18 mouse cellular contexts compared by ENCODE assay signal in genomic region chr8:126654353-126654752, GRCm38 (mm10).
DNase-seq lines count a peak whose midpoint lies in the region; ATAC-seq and TF ChIP-seq lines count a peak whose summit lies in the region.
"Had no signal": no experiment of that assay in that cellular context is flagged by ENCODE, and none has a peak within 500 bp of the region (broad histone marks: within the 10 kb centered on the region; RNA-seq: fewer than 3 reads in every experiment).

No protein-coding gene starts in this region.

- intact Hi-C loops in left cerebral cortex, postnatal 25 days (cut with DNase I) = no loop called here

- TF ChIP-seq CTCF in midbrain, postnatal 0 days (IDR thresholded peaks at IDR 0.05) = no peak

- peaks cover 13% of the 10 kb centered on the region for H3K4me1 ChIP-seq in forebrain, embryonic 13.5 days
- peaks cover under 1% of the 10 kb centered on the region; the same call in 1 of the 2 replicates for H3K4me1 ChIP-seq in forebrain, embryonic 11.5 days (replicated peaks; ENCODE audit: control insufficient read depth, insufficient read depth, low read length)
- peaks cover 10% of the 10 kb centered on the region for H3K4me1 ChIP-seq in forebrain, embryonic 15.5 days
- H3K4me1 ChIP-seq in midbrain, postnatal 0 days (ENCODE audit: insufficient read depth, low read length) = no peaks in the 10 kb centered on the region; the same call in 1 of the 2 replicates

- H3K4me3 ChIP-seq in forebrain, embryonic 13.5 days = no peak overlapping the region
- H3K4me3 ChIP-seq in forebrain, embryonic 11.5 days (ENCODE audit: low read depth, low read length) = no peak overlapping the region
- H3K4me3 ChIP-seq in forebrain, embryonic 15.5 days = no peak overlapping the region
- H3K4me3 ChIP-seq in midbrain, postnatal 0 days (ENCODE audit: low read depth, low read length) = no peak overlapping the region
- H3K4me3 ChIP-seq: limb, embryonic 13.5 days; myocyte had no signal

- 0 out of 2 replicates have a peak overlapping the region, but pooled peaks have one; percentile 28 for H3K27ac ChIP-seq in forebrain, embryonic 13.5 days
- no peak overlapping the region for H3K27ac ChIP-seq in forebrain, embryonic 11.5 days (ENCODE audit: low read depth, low read length)
- H3K27ac ChIP-seq in forebrain, embryonic 15.5 days (replicated peaks) = peak overlapping the region; percentile 55
- H3K27ac ChIP-seq in midbrain, postnatal 0 days (ENCODE audit: low read depth, low read length) = peak overlapping the region; percentile 43; the same call in 1 of the 2 replicates
- H3K27ac ChIP-seq: limb, embryonic 13.5 days had no signal

- 82% methylated on average over 7 of the region's 7 CpGs for WGBS in forebrain, embryonic 13.5 days
- WGBS in forebrain, embryonic 11.5 days = 85% methylated on average over 7 of the region's 7 CpGs
- 71% methylated on average over 7 of the region's 7 CpGs for WGBS in forebrain, embryonic 15.5 days
- WGBS in midbrain, postnatal 0 days = 45% methylated on average over 7 of the region's 7 CpGs

- no peaks in the 10 kb centered on the region for H3K27me3 ChIP-seq in forebrain, embryonic 13.5 days
- no peaks in the 10 kb centered on the region for H3K27me3 ChIP-seq in forebrain, embryonic 11.5 days (ENCODE audit: control insufficient read depth, insufficient read depth, low read length)
- H3K27me3 ChIP-seq in forebrain, embryonic 15.5 days = no peaks in the 10 kb centered on the region
- H3K27me3 ChIP-seq in midbrain, postnatal 0 days (ENCODE audit: insufficient read depth, low read length) = no peaks in the 10 kb centered on the region
- H3K27me3 ChIP-seq: limb, embryonic 13.5 days had no signal

- no peaks in the 10 kb centered on the region for H3K36me3 ChIP-seq in forebrain, embryonic 13.5 days (ENCODE audit: poor library complexity, severe bottlenecking)
- no peaks in the 10 kb centered on the region for H3K36me3 ChIP-seq in forebrain, embryonic 11.5 days (ENCODE audit: control insufficient read depth, insufficient read depth, low read length)
- H3K36me3 ChIP-seq in forebrain, embryonic 15.5 days = no peaks in the 10 kb centered on the region
- H3K36me3 ChIP-seq in midbrain, postnatal 0 days (ENCODE audit: insufficient read depth, low read length) = no peaks in the 10 kb centered on the region
- H3K36me3 ChIP-seq: limb, embryonic 13.5 days had no signal

- no peak overlapping the region for H3K9ac ChIP-seq in forebrain, embryonic 13.5 days
- H3K9ac ChIP-seq in forebrain, embryonic 11.5 days (ENCODE audit: low read length) = no peak overlapping the region
- 0 out of 2 replicates have a peak overlapping the region, but pooled peaks have one; percentile 21 for H3K9ac ChIP-seq in forebrain, embryonic 15.5 days (replicated peaks)
- no peak overlapping the region for H3K9ac ChIP-seq in midbrain, postnatal 0 days (replicated peaks; ENCODE audit: low read length, poor library complexity, severe bottlenecking)
- H3K9ac ChIP-seq: limb, embryonic 13.5 days had no signal

- no peak overlapping the region for H3K4me2 ChIP-seq in forebrain, embryonic 13.5 days
- H3K4me2 ChIP-seq in forebrain, embryonic 11.5 days (ENCODE audit: low read depth, low read length, severe bottlenecking) = no peak overlapping the region
- no peak overlapping the region for H3K4me2 ChIP-seq in forebrain, embryonic 15.5 days (replicated peaks)
- H3K4me2 ChIP-seq in midbrain, postnatal 0 days (ENCODE audit: low read depth, low read length, poor library complexity, severe bottlenecking) = no peak overlapping the region
- H3K4me2 ChIP-seq: limb, embryonic 13.5 days had no signal

- DNase-seq in forebrain, embryonic 11.5 days (ENCODE audit: low spot score) = no peak
- DNase-seq in midbrain, postnatal 0 days (ENCODE audit: low spot score) = peak; percentile 28
- peak; percentile 72 for DNase-seq in thymus, postnatal 14 days
- DNase-seq in left cerebral cortex, adult 9 months (ENCODE audit: low spot score in 2 of 2) = no peak
- DNase-seq in left cerebral cortex, postnatal 25 days (ENCODE audit: low spot score in 2 of 2) = no peak
- no peak for DNase-seq in retina, postnatal 1 day
- DNase-seq: adrenal gland, adult 2 months; cerebellum, adult 8-10 months; heart, adult 18-20 months; heart, postnatal 10 days; kidney, adult 18-20 months; kidney, postnatal 4 days; lung, adult 18-20 months; right cerebral cortex, adult 18-20 months had no signal

- ATAC-seq in forebrain, embryonic 13.5 days = 0 out of 2 replicates have a peak, but pooled peaks have one; percentile 43
- no peak for ATAC-seq in forebrain, embryonic 11.5 days (replicated peaks; ENCODE audit: low FRiP score)
- no peak for ATAC-seq in forebrain, embryonic 15.5 days (replicated peaks)
- ATAC-seq in midbrain, postnatal 0 days (ENCODE audit: low FRiP score) = no peak

- H3K9me3 ChIP-seq in forebrain, embryonic 13.5 days (replicated peaks) = no peaks in the 10 kb centered on the region
- H3K9me3 ChIP-seq in forebrain, embryonic 11.5 days (ENCODE audit: control insufficient read depth, low read length) = no peaks in the 10 kb centered on the region
- no peaks in the 10 kb centered on the region for H3K9me3 ChIP-seq in forebrain, embryonic 15.5 days
- H3K9me3 ChIP-seq in midbrain, postnatal 0 days (ENCODE audit: low read length) = no peaks in the 10 kb centered on the region
- H3K9me3 ChIP-seq: limb, embryonic 13.5 days had no signal

Comparison
In these comparisons a context has a peak if more than half of its experiments do, and no peak if none do; other contexts are left out.
1. DNase-seq: peak in midbrain, postnatal 0 days (single experiment) and thymus, postnatal 14 days (single experiment); none in forebrain, embryonic 11.5 days (single experiment), left cerebral cortex, adult 9 months (0 of 2), left cerebral cortex, postnatal 25 days (0 of 2) and retina, postnatal 1 day (single experiment).